Mouse (Mus musculus): ENCODE measurements around the gene Gtf2i.

- no peak for TF ChIP-seq CHD2 (IDR thresholded peaks at IDR 0.05; ENCODE audit: low read depth, low read length)
- 0 out of 2 replicates have a peak, but pooled peaks have one; percentile 38 for TF ChIP-seq ZNF384 (IDR thresholded peaks at IDR 0.05; ENCODE audit: low read depth, low read length)
- no peak for TF ChIP-seq HCFC1 (IDR thresholded peaks at IDR 0.05; ENCODE audit: borderline replicate concordance, insufficient read depth, low read length)
- no peak for TF ChIP-seq MAFK (IDR thresholded peaks at IDR 0.05; ENCODE audit: insufficient read depth, low read depth, low read length)
Observed at GRCm38 (mm10) chr5:134323311-134323710, 8.8 kb upstream of the Gtf2i start.

Data from ES-E14 (cell line).